Mouse (Mus musculus): ENCODE results near the gene Inpp4b.

DNA sequence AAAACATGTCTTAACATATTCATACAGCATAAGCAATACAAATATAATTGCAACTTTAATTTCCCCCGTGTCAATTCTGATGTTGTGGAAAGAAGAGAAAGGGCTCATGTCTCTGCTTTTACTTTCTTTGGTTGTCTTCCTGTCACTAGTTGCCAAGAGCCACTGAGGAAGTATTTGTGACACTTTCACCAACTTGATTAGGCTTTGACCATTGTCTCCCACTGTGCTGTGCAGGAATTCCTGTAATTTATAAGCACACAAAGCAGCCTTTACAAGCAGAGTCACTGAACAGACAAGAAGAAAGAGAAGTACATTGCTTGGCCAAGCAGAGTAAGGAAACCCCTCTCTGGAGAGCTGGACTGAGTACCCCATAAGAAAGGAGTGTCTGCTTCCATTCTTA, 466.1 kb downstream of the Inpp4b start:
- TF ChIP-seq POLR2A (IDR thresholded peaks at IDR 0.05; ENCODE audit: insufficient read depth, low read depth, low read length) (no peak), CTCF (IDR thresholded peaks at IDR 0.05) (no peak), EP300 (IDR thresholded peaks at IDR 0.05; ENCODE audit: insufficient read depth, low read depth, low read length) (no peak)
